Mouse (Mus musculus): Measurements from ENCODE around the gene Cd8b1. TPM values are rescaled to one million over a fixed set of nuclear protein-coding genes. Genes with fewer than 3 reads are reported as not detected.

Gene Cd8b1
- total RNA-seq, 1 experiment from 2014 or later: not detected

GRCm38 (mm10) chr6:71337666-71338065, 15.1 kb downstream of the Cd8b1 start:
- no peak for ATAC-seq (replicated peaks in 1 of 2; ENCODE audit: insufficient read depth in 1 of 2, low FRiP score in 2 of 2, low TSS enrichment in 1 of 2, low read depth in 1 of 2, poor library complexity in 2 of 2, severe bottlenecking in 2 of 2)

- no peak for ATAC-seq (replicated peaks in 1 of 2; ENCODE audit: insufficient read depth in 1 of 2, low FRiP score in 2 of 2, low TSS enrichment in 1 of 2, low read depth in 1 of 2, poor library complexity in 2 of 2, severe bottlenecking in 2 of 2)
Observed at GRCm38 (mm10) chr6:71338941-71339340, 16.4 kb downstream of the Cd8b1 start.

GRCm38 (mm10) chr6:71339351-71339750, 16.8 kb downstream of the Cd8b1 start:
- ATAC-seq (replicated peaks in 1 of 2; ENCODE audit: insufficient read depth in 1 of 2, low FRiP score in 2 of 2, low TSS enrichment in 1 of 2, low read depth in 1 of 2, poor library complexity in 2 of 2, severe bottlenecking in 2 of 2): no peak

GRCm38 (mm10) chr6:71341179-71341578, 18.6 kb downstream of the Cd8b1 start:
- no peak for ATAC-seq (replicated peaks in 1 of 2; ENCODE audit: insufficient read depth in 1 of 2, low FRiP score in 2 of 2, low TSS enrichment in 1 of 2, low read depth in 1 of 2, poor library complexity in 2 of 2, severe bottlenecking in 2 of 2)

- ATAC-seq (replicated peaks in 1 of 2; ENCODE audit: insufficient read depth in 1 of 2, low FRiP score in 2 of 2, low TSS enrichment in 1 of 2, low read depth in 1 of 2, poor library complexity in 2 of 2, severe bottlenecking in 2 of 2): no peak
Observed at GRCm38 (mm10) chr6:71348006-71348405, 25.4 kb downstream of the Cd8b1 start.

- no peak for ATAC-seq (replicated peaks in 1 of 2; ENCODE audit: insufficient read depth in 1 of 2, low FRiP score in 2 of 2, low TSS enrichment in 1 of 2, low read depth in 1 of 2, poor library complexity in 2 of 2, severe bottlenecking in 2 of 2)
Observed at GRCm38 (mm10) chr6:71351201-71351600, 28.6 kb downstream of the Cd8b1 start.

- ATAC-seq (replicated peaks in 1 of 2; ENCODE audit: insufficient read depth in 1 of 2, low FRiP score in 2 of 2, low TSS enrichment in 1 of 2, low read depth in 1 of 2, poor library complexity in 2 of 2, severe bottlenecking in 2 of 2): no peak
Observed at GRCm38 (mm10) chr6:71352201-71352600, 29.6 kb downstream of the Cd8b1 start.

GRCm38 (mm10) chr6:71352866-71353427, 30.4 kb downstream of the Cd8b1 start:
- no peak for ATAC-seq (replicated peaks in 1 of 2; ENCODE audit: insufficient read depth in 1 of 2, low FRiP score in 2 of 2, low TSS enrichment in 1 of 2, low read depth in 1 of 2, poor library complexity in 2 of 2, severe bottlenecking in 2 of 2)

- ATAC-seq (replicated peaks in 1 of 2; ENCODE audit: insufficient read depth in 1 of 2, low FRiP score in 2 of 2, low TSS enrichment in 1 of 2, low read depth in 1 of 2, poor library complexity in 2 of 2, severe bottlenecking in 2 of 2): no peak
Observed at GRCm38 (mm10) chr6:71353722-71354121, 31.1 kb downstream of the Cd8b1 start.

GRCm38 (mm10) chr6:71357493-71357892, 34.9 kb downstream of the Cd8b1 start:
- no peak for ATAC-seq (replicated peaks in 1 of 2; ENCODE audit: insufficient read depth in 1 of 2, low FRiP score in 2 of 2, low TSS enrichment in 1 of 2, low read depth in 1 of 2, poor library complexity in 2 of 2, severe bottlenecking in 2 of 2)

GRCm38 (mm10) chr6:71360221-71360620, 37.6 kb downstream of the Cd8b1 start:
- ATAC-seq (replicated peaks in 1 of 2; ENCODE audit: insufficient read depth in 1 of 2, low FRiP score in 2 of 2, low TSS enrichment in 1 of 2, low read depth in 1 of 2, poor library complexity in 2 of 2, severe bottlenecking in 2 of 2): no peak

GRCm38 (mm10) chr6:71360751-71361150, 38.2 kb downstream of the Cd8b1 start:
- ATAC-seq (replicated peaks in 1 of 2; ENCODE audit: insufficient read depth in 1 of 2, low FRiP score in 2 of 2, low TSS enrichment in 1 of 2, low read depth in 1 of 2, poor library complexity in 2 of 2, severe bottlenecking in 2 of 2): no peak

- no peak for ATAC-seq (replicated peaks in 1 of 2; ENCODE audit: insufficient read depth in 1 of 2, low FRiP score in 2 of 2, low TSS enrichment in 1 of 2, low read depth in 1 of 2, poor library complexity in 2 of 2, severe bottlenecking in 2 of 2)
Observed at GRCm38 (mm10) chr6:71361156-71361670, 38.6 kb downstream of the Cd8b1 start.

GRCm38 (mm10) chr6:71363995-71364394, 41.4 kb downstream of the Cd8b1 start:
- no peak for ATAC-seq (replicated peaks in 1 of 2; ENCODE audit: insufficient read depth in 1 of 2, low FRiP score in 2 of 2, low TSS enrichment in 1 of 2, low read depth in 1 of 2, poor library complexity in 2 of 2, severe bottlenecking in 2 of 2)

- no peak for ATAC-seq (replicated peaks in 1 of 2; ENCODE audit: insufficient read depth in 1 of 2, low FRiP score in 2 of 2, low TSS enrichment in 1 of 2, low read depth in 1 of 2, poor library complexity in 2 of 2, severe bottlenecking in 2 of 2)
Observed at GRCm38 (mm10) chr6:71369416-71369815, 46.8 kb downstream of the Cd8b1 start.

- no peak for ATAC-seq (replicated peaks in 1 of 2; ENCODE audit: insufficient read depth in 1 of 2, low FRiP score in 2 of 2, low TSS enrichment in 1 of 2, low read depth in 1 of 2, poor library complexity in 2 of 2, severe bottlenecking in 2 of 2)
Observed at GRCm38 (mm10) chr6:71371085-71371605, 48.6 kb downstream of the Cd8b1 start.

GRCm38 (mm10) chr6:71372041-71372720, 49.6 kb downstream of the Cd8b1 start:
- ATAC-seq (replicated peaks in 1 of 2; ENCODE audit: insufficient read depth in 1 of 2, low FRiP score in 2 of 2, low TSS enrichment in 1 of 2, low read depth in 1 of 2, poor library complexity in 2 of 2, severe bottlenecking in 2 of 2): no peak

GRCm38 (mm10) chr6:71373249-71373775, 50.7 kb downstream of the Cd8b1 start, which contains the start of gene Cd8a:
Cd8a (plus strand) TSS chr6:71373427.
- no peak for ATAC-seq (replicated peaks in 1 of 2; ENCODE audit: insufficient read depth in 1 of 2, low FRiP score in 2 of 2, low TSS enrichment in 1 of 2, low read depth in 1 of 2, poor library complexity in 2 of 2, severe bottlenecking in 2 of 2)
